Mouse (Mus musculus): ENCODE measurements at regions not wholly inside any gene's neighbourhood (a gene's known extent, or its start where the extent isn't known, plus 50 kb on each side); places are given as distances from the start of the nearest gene placed in this dataset.

GRCm38 (mm10) chr14:123143489-123144046, 159.7 kb upstream of the Tmtc4 start:
- Histone ChIP-seq H3K4me2 (no peak overlapping the region), H3K27me3 (no peaks in the 10 kb centered on the region), H3K36me3 (no peaks in the 10 kb centered on the region), H3K9me3 (no peaks in the 10 kb centered on the region), H3K9ac (no peak overlapping the region), H3K4me1 (replicated peaks) (peaks cover 21% of the 10 kb centered on the region), H3K4me3 (no peak overlapping the region), H3K27ac (replicated peaks) (no peak overlapping the region)
- WGBS, result 65% methylated on average over 5 of the region's 5 CpGs
- ATAC-seq (ENCODE audit: low read depth), result no peak

- ATAC-seq (ENCODE audit: low read depth), result peak; percentile 91
- H3K9me3 ChIP-seq, result no peaks in the 10 kb centered on the region
- no peak overlapping the region for H3K4me3 ChIP-seq
- H3K27ac ChIP-seq (replicated peaks), result peak overlapping the region; percentile 55
- H3K27me3 ChIP-seq, result no peaks in the 10 kb centered on the region
- no peaks in the 10 kb centered on the region for H3K36me3 ChIP-seq
- no peak overlapping the region for H3K4me2 ChIP-seq
- no peak overlapping the region for H3K9ac ChIP-seq
- peaks cover 16% of the 10 kb centered on the region for H3K4me1 ChIP-seq (replicated peaks)
- 29% methylated on average over 6 of the region's 6 CpGs for WGBS
Observed at GRCm38 (mm10) chr14:123138743-123139705, 155.2 kb upstream of the Tmtc4 start.

- Histone ChIP-seq H3K36me3 (no peaks in the 10 kb centered on the region), H3K9me3 (no peaks in the 10 kb centered on the region), H3K4me2 (no peak overlapping the region), H3K4me1 (replicated peaks) (peaks cover 3% of the 10 kb centered on the region), H3K27me3 (no peaks in the 10 kb centered on the region), H3K27ac (replicated peaks) (no peak overlapping the region), H3K9ac (no peak overlapping the region), H3K4me3 (no peak overlapping the region)
- WGBS, result 60% methylated on average over 1 of the region's 1 CpGs
- ATAC-seq (ENCODE audit: low read depth), result no peak
Observed at GRCm38 (mm10) chr14:123133979-123134378, 150.1 kb upstream of the Tmtc4 start.

GRCm38 (mm10) chr14:123120361-123120760, 136.5 kb upstream of the Tmtc4 start:
- no peak overlapping the region for H3K4me3 ChIP-seq
- WGBS, result 87% methylated on average over 2 of the region's 2 CpGs
- no peak overlapping the region for H3K4me2 ChIP-seq
- no peak overlapping the region for H3K9ac ChIP-seq
- H3K36me3 ChIP-seq, result no peaks in the 10 kb centered on the region
- H3K9me3 ChIP-seq, result peaks cover 8% of the 10 kb centered on the region; the same call in 1 of the 2 replicates
- H3K27me3 ChIP-seq, result no peaks in the 10 kb centered on the region
- no peak overlapping the region for H3K27ac ChIP-seq (replicated peaks)
- ATAC-seq (ENCODE audit: low read depth), result no peak
- no peaks in the 10 kb centered on the region for H3K4me1 ChIP-seq (replicated peaks)

GRCm38 (mm10) chr14:123116337-123116736, 132.5 kb upstream of the Tmtc4 start:
- no peaks in the 10 kb centered on the region for H3K27me3 ChIP-seq
- no peak overlapping the region for H3K4me3 ChIP-seq
- no peak overlapping the region for H3K27ac ChIP-seq (replicated peaks)
- H3K36me3 ChIP-seq, result no peaks in the 10 kb centered on the region
- no peak for ATAC-seq (ENCODE audit: low read depth)
- no peak overlapping the region for H3K9ac ChIP-seq
- H3K9me3 ChIP-seq, result no peaks in the 10 kb centered on the region
- no peaks in the 10 kb centered on the region for H3K4me1 ChIP-seq (replicated peaks)
- WGBS, result 94% methylated on average over 1 of the region's 1 CpGs
- no peak overlapping the region for H3K4me2 ChIP-seq

- Histone ChIP-seq H3K27me3 (no peaks in the 10 kb centered on the region), H3K4me3 (no peak overlapping the region), H3K9ac (no peak overlapping the region), H3K36me3 (no peaks in the 10 kb centered on the region), H3K27ac (replicated peaks) (no peak overlapping the region), H3K4me1 (replicated peaks) (no peaks in the 10 kb centered on the region), H3K4me2 (no peak overlapping the region), H3K9me3 (no peaks in the 10 kb centered on the region)
- ATAC-seq (ENCODE audit: low read depth), result no peak
- WGBS, result 88% methylated on average over 2 of the region's 2 CpGs
Observed at GRCm38 (mm10) chr14:123110533-123110932, 126.7 kb upstream of the Tmtc4 start.

GRCm38 (mm10) chr14:123100371-123100770, 116.5 kb upstream of the Tmtc4 start:
- Histone ChIP-seq H3K36me3 (no peaks in the 10 kb centered on the region), H3K4me2 (no peak overlapping the region), H3K4me3 (no peak overlapping the region), H3K4me1 (replicated peaks) (no peaks in the 10 kb centered on the region), H3K27ac (replicated peaks) (no peak overlapping the region), H3K9ac (no peak overlapping the region), H3K9me3 (no peaks in the 10 kb centered on the region), H3K27me3 (no peaks in the 10 kb centered on the region)
- 87% methylated on average over 1 of the region's 1 CpGs for WGBS
- ATAC-seq (ENCODE audit: low read depth), result no peak

- Histone ChIP-seq H3K36me3 (no peaks in the 10 kb centered on the region), H3K9me3 (no peaks in the 10 kb centered on the region), H3K27me3 (no peaks in the 10 kb centered on the region), H3K4me3 (no peak overlapping the region), H3K27ac (replicated peaks) (no peak overlapping the region), H3K4me2 (no peak overlapping the region), H3K4me1 (replicated peaks) (no peaks in the 10 kb centered on the region), H3K9ac (no peak overlapping the region)
- no peak for ATAC-seq (ENCODE audit: low read depth)
- 90% methylated on average over 2 of the region's 2 CpGs for WGBS
Observed at GRCm38 (mm10) chr14:123096086-123096485, 112.3 kb upstream of the Tmtc4 start.

- no peaks in the 10 kb centered on the region for H3K4me1 ChIP-seq (replicated peaks)
- H3K27ac ChIP-seq (replicated peaks), result no peak overlapping the region
- no peaks in the 10 kb centered on the region for H3K9me3 ChIP-seq
- H3K4me2 ChIP-seq, result no peak overlapping the region
- no peaks in the 10 kb centered on the region for H3K27me3 ChIP-seq
- no peak for ATAC-seq (ENCODE audit: low read depth)
- H3K36me3 ChIP-seq, result no peaks in the 10 kb centered on the region
- WGBS, result 93% methylated on average over 1 of the region's 1 CpGs
- H3K4me3 ChIP-seq, result no peak overlapping the region
- H3K9ac ChIP-seq, result no peak overlapping the region
Observed at GRCm38 (mm10) chr14:123082065-123082464, 98.2 kb upstream of the Tmtc4 start.

GRCm38 (mm10) chr14:123081016-123081714, 97.3 kb upstream of the Tmtc4 start:
- WGBS, result 27% methylated on average over 4 of the region's 4 CpGs
- H3K9ac ChIP-seq, result no peak overlapping the region
- H3K36me3 ChIP-seq, result no peaks in the 10 kb centered on the region
- H3K4me2 ChIP-seq, result no peak overlapping the region
- H3K4me1 ChIP-seq (replicated peaks), result no peaks in the 10 kb centered on the region
- no peak for ATAC-seq (ENCODE audit: low read depth)
- no peak overlapping the region for H3K27ac ChIP-seq (replicated peaks)
- H3K27me3 ChIP-seq, result no peaks in the 10 kb centered on the region
- no peaks in the 10 kb centered on the region for H3K9me3 ChIP-seq
- no peak overlapping the region for H3K4me3 ChIP-seq

GRCm38 (mm10) chr14:123079733-123080132, 95.9 kb upstream of the Tmtc4 start:
- Histone ChIP-seq H3K4me3 (no peak overlapping the region), H3K9ac (no peak overlapping the region), H3K27ac (replicated peaks) (no peak overlapping the region), H3K9me3 (no peaks in the 10 kb centered on the region), H3K4me2 (no peak overlapping the region), H3K4me1 (replicated peaks) (no peaks in the 10 kb centered on the region), H3K27me3 (no peaks in the 10 kb centered on the region), H3K36me3 (no peaks in the 10 kb centered on the region)
- 91% methylated on average over 2 of the region's 2 CpGs for WGBS
- no peak for ATAC-seq (ENCODE audit: low read depth)

- Histone ChIP-seq H3K4me3 (no peak overlapping the region), H3K27me3 (no peaks in the 10 kb centered on the region), H3K4me1 (replicated peaks) (no peaks in the 10 kb centered on the region), H3K36me3 (no peaks in the 10 kb centered on the region), H3K9me3 (no peaks in the 10 kb centered on the region), H3K27ac (replicated peaks) (no peak overlapping the region), H3K4me2 (no peak overlapping the region), H3K9ac (no peak overlapping the region)
- no peak for ATAC-seq (ENCODE audit: low read depth)
- WGBS, result 66% methylated on average over 3 of the region's 3 CpGs
Observed at GRCm38 (mm10) chr14:123078804-123079203, 95.0 kb upstream of the Tmtc4 start.
